Mouse (Mus musculus) testis, postnatal 10 days (tissue): ENCODE data around the gene Cpt1c.
A peak's percentile ranks its signal among the peaks of the same experiment; 100 is the strongest.
"Not testable (repeated sequence)": the region's sequence is repeated elsewhere in the genome, so short reads cannot be mapped to it uniquely, and the experiment has no call there.

Experiments
- DNase-seq: peaks from one replicate; pipeline ENCODE4 v3.0.0; 2021; ENCODE audit warnings: low spot score

Gene Cpt1c

GRCm38 (mm10) chr7:44974383-44975116 lies at the start of gene Cpt1c:
Gene Cpt1c, minus strand, starts transcription at chr7:44974851.
- peak; percentile 89 for DNase-seq

- not testable (repeated sequence) for DNase-seq
These were observed 49.1 kb upstream of the Cpt1c start for GRCm38 (mm10) chr7:45023711-45024110.

- no peak for DNase-seq
These were observed 45.6 kb upstream of the Cpt1c start for GRCm38 (mm10) chr7:45020225-45020624.

- DNase-seq, result no peak
These were observed 44.5 kb upstream of the Cpt1c start for GRCm38 (mm10) chr7:45019031-45019571.

DNA sequence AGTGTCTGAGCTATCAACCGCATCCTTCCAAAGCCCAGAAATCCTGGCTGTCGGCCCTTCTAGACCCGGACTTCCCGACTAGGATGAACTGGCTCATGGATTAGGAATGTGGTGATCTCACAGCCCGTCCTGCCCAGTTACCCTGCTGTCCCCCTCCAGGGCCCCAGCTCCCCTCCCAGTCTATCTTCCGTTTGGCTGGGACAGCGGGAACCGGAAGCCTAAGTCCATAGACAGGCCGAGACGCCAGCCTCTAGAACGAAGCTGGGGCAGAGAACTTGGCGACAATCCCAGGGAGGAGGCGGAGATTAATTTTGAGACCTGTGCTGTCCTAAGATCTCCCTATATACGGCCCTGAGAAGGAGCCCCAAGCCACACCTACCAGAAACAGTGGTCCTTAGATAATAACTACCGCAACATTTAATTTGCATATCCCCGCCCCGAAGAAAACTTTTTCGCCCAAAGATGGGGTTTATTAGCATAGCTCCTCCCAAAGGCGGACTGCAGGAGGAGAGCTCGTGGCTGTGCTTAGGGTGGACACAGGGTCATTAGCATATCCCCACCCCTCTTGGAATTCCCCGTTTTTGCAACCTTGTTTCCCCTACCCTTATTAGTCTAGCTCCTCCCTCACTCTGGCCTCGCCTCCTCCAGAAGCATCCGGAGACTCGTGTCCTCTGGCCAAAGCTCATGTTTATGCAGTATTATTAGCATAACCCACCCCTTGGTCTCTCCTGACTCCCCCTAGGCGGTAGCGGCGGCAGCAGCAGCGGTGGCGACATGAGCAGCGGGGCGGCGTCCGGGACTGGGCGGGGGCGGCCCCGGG lies 42.8 kb upstream of the Cpt1c start, which contains the start of gene Rras:
Gene Rras (plus strand): TSS at position 720 of the 820 bp plus-strand sequence.
- peak; percentile 89 for DNase-seq

GRCm38 (mm10) chr7:45016761-45017160 lies 42.1 kb upstream of the Cpt1c start:
- no peak for DNase-seq

- DNase-seq, result peak; percentile 99
These were observed 41.4 kb upstream of the Cpt1c start, which contains the start of gene Scaf1 for GRCm38 (mm10) chr7:45015957-45016612. Gene Scaf1, minus strand, starts transcription at chr7:45016363.

DNA sequence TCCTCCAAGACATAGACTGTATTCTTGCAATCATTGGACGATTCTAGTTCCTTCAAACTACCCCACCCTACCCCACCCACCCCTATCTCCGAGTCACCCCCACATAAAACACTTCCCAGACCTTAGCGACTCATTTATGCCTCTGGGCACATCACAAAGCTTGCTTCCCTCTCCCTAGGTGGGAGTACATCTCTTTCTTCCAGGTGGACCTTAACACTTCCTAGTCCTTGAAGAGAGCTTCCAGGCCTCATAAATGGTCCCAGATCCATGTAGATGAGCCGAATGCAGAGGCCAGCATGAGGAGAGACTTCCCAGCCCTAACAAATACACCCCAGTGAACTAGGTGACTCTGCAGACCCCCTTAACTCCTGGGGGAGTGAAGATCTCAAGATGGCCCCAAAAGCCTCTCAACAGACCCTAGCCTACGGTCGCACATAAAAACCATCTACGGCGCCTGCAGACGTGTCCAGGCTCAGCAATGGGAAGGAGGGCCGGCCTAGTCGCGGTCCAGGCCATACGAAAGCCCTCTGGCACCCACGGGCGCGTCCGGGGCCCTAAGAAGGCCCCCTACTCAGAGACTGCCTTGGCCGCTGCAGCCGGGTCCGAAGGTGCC lies 40.8 kb upstream of the Cpt1c start:
- DNase-seq, result no peak

GRCm38 (mm10) chr7:45014096-45014451 lies 39.4 kb upstream of the Cpt1c start:
- DNase-seq, result no peak

DNA sequence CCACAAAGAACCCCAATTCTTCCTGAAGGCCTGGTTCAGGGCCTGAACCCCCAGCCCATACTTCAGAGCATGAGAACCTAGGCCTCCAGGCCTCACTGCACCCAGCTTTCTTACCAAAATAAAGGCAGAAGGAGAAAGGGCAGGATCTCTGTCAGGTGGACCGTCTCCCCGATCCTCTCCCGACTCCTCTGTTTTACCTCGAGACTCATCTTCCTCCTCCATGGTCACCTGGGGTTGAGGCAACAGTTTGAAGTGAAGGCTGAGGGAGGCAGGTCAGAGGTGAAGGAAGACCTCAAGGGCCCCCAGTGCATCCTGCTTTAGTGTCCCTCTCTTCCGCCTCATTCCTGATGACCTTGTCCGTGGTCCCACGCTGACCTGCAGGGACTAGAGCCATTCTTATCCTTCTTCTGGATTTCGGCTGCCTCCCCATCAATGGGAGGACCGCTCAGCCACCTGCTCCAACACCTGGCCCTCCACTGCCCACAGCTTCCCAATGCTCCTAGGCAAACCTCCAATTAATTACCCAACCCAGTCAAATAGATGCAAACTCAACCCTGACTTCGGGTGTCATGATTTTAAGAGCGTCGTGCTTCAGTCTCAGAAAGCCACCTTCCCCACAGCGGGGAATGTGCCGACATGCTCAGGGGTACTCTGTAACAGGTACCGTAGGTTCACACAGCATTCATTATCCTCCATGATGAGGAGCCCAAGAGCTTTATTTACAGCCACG lies 38.9 kb upstream of the Cpt1c start:
- DNase-seq, result no peak

- DNase-seq, result no peak
These were observed 38.2 kb upstream of the Cpt1c start for GRCm38 (mm10) chr7:45012824-45013223.

- no peak for DNase-seq
These were observed 37.4 kb upstream of the Cpt1c start for GRCm38 (mm10) chr7:45012011-45012410.

DNA sequence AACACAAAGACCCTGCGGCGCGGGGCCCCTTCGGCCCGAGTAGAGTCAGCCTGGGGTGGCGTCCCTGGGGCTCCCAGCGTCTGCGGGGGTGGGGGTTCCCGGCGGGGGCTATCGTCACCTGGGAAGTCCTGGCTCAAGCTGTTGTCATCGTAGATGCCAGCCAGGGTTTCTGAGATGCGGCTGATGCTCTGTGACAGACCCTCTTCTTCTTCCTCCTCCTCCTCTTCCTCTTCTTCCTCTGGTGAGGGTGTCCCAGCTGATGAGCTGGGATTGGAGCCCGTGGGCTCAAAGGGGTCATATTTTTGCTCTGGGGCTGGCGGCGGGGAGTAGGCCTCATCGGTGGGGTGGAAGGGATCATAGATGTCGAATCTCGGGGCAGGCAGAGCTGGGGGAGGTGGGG lies 33.8 kb upstream of the Cpt1c start:
- no peak for DNase-seq

DNA sequence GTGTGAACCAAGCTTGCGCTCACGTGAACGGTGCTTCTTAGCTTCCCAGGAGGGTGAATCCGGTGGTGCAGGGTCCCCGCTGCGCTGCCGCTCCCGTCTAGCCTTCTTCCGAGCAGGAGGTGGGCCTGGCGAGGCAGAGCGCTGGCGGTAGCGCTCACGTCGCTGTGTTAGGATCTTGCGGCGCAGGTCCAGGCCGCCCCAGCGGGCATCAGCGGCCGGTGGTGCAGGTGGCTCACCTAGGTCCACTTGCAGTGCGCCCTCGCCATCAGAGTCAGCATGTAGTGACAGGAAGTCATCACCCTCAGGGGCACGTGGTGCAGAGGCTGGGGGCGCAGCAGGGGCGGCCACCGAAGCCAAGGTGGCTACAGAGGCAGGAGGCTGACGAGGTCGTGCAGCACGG lies 33.2 kb upstream of the Cpt1c start:
- no peak for DNase-seq

DNA sequence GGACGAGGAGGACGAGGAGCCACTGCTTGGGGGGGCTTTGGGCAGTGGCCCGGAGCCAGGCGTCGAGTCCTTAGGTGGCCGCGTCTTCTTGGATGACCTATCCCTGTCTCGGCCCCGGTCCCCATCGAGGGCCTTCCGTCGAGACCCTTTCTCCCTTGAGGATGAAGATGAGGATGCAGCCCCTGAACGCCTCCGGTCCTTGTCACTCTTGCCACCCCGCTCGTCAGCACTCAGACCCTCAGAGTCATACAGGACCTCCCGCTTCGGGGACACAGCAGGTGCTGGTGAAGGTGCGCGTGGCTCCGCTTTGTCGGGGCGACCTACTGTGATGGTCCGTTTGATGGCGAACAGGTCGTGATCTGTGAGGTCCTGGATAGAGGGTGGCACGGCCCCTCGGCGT lies 32.5 kb upstream of the Cpt1c start:
- DNase-seq, result no peak

DNA sequence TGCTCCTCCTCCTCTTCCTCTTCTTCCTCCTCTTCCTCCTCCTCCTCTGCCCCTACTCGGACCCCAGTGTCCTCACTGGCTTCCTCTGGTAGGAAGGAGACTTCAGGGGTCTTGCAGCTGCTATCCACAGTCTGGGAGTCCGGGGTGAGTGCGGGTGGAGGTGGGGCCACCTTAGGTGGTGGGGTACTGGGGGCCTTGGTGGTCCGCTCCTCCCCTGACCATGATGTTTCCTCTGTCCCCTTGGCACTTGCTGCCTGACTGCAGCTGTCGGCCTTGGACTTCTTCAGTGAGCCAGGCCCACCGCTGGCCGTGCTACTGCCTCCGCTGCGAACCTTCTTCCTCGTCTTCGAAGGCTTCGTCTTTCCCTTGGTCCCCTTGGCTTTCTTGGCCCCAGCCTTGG lies 31.9 kb upstream of the Cpt1c start:
- DNase-seq, result no peak

GRCm38 (mm10) chr7:45005321-45005992 lies 30.8 kb upstream of the Cpt1c start:
- DNase-seq, result no peak

DNA sequence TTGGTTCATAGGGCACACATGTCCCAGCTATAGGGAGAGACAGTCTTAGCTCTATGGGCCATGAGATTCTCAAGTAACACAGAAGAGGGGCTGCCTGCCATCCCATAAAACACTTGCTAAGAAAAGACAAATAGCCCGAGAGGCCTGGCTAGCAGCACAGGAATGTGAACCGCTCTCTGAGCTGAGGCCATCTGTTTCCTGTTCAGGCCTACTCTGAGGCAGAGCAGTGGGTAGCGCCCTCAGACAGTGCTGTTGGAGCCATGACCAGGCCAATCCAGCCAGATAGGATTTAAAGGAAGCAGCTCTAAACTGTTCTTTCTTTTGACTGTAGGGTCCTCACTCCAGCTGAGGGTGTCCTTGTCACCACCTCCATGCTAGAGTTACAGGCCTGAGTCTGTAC lies 29.9 kb upstream of the Cpt1c start:
- no peak for DNase-seq

DNA sequence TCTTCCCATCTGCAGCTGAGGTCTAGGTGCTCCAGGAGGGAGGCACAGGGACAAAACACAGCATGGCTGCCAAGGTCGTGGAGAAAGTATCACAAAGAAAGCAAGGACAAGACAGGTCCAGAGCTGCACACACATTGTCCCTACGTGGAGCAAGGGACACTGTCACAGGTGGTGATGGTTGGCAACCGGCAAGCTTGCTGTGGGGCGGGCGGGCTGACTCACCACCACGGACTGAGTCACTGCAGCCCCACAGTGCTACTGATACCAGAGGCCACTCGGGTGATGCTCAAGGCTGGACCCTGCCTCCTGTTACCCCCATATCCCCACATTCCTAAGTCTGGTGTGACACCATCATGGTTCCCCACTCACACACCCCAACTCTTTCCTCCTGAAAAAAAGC lies 27.8 kb upstream of the Cpt1c start:
- no peak for DNase-seq

DNA sequence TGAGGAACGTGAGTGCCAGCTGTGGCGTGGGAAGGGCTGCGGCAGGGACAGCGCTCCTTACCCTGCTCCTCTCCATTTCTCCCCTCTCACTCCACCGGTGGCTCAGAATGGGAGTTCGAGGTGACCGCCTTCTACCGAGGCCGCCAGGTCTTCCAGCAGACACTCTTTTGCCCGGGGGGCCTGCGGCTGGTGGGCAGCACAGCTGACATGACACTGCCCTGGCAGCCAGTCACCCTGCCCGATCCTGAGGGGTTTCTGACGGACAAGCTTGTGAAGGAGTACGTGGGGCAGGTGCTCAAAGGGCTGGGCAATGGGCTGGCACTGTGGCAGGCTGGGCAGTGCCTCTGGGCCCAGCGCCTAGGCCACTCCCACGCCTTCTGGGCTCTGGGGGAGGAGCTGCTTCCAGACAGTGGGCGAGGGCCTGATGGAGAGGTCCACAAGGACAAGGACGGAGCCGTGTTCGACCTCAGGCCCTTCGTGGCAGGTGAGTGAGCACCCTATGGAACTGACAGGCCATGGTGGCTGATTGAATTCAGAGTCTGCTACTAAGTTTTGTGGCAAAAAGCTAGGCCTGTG lies 26.0 kb upstream of the Cpt1c start:
- no peak for DNase-seq
